Mouse (Mus musculus): ENCODE results near the gene Krt82. TPM values are rescaled to one million over a fixed set of nuclear protein-coding genes. Genes with fewer than 3 reads are reported as not detected.
"Not testable (repeated sequence)": the region's sequence is repeated elsewhere in the genome, so short reads cannot be mapped to it uniquely, and the experiment has no call there.

Gene Krt82
- polyA plus RNA-seq, 1 experiment from 2014 or later: not detected

DNA sequence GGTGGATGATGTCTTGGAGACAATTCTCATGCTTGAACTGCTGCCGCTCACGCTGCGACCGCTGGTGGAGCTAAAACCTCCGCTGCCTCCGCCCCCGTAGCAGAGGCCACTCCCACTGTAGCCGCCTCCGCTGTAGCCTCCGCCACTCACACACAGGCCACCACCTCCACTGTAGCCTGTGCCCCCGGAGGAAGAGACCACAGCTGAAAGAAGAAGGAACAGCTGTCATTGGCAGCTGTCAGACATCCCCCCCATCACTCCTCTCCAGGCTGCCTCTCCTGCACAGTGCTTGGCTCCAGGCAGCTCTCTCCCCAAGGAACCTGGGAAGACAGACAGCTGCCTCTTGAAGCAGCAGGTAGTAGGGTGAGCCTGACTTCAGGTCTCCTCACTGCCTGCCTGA is 2.7 kb upstream of the Krt82 start:
- Histone ChIP-seq H3K27ac (ENCODE audit: poor library complexity, severe bottlenecking) (no peak overlapping the region), H3K4me3 (no peak overlapping the region), H3K9ac (no peak overlapping the region), H3K4me1 (replicated peaks) (peaks cover 7% of the 10 kb centered on the region), H3K9me3 (replicated peaks) (no peaks in the 10 kb centered on the region), H3K27me3 (replicated peaks) (peaks cover 78% of the 10 kb centered on the region), H3K36me3 (no peaks in the 10 kb centered on the region), H3K4me2 (peak overlapping the region; percentile 37)
- ATAC-seq (ENCODE audit: insufficient number of reproducible peaks, low FRiP score): no peak
- WGBS: under 1% methylated on average over 11 of the region's 11 CpGs

GRCm38 (mm10) chr15:101552188-101552587 is 1.7 kb upstream of the Krt82 start:
- Histone ChIP-seq H3K4me1 (replicated peaks) (0 out of 2 replicates have a peak, but pooled peaks cover 5% of the 10 kb centered on the region), H3K27ac (ENCODE audit: poor library complexity, severe bottlenecking) (no peak overlapping the region), H3K9ac (no peak overlapping the region), H3K27me3 (replicated peaks) (peaks cover 78% of the 10 kb centered on the region), H3K4me3 (no peak overlapping the region), H3K9me3 (replicated peaks) (no peaks in the 10 kb centered on the region), H3K4me2 (no peak overlapping the region), H3K36me3 (no peaks in the 10 kb centered on the region)
- WGBS: 77% methylated on average over 8 of the region's 8 CpGs
- ATAC-seq (ENCODE audit: insufficient number of reproducible peaks, low FRiP score): no peak

DNA sequence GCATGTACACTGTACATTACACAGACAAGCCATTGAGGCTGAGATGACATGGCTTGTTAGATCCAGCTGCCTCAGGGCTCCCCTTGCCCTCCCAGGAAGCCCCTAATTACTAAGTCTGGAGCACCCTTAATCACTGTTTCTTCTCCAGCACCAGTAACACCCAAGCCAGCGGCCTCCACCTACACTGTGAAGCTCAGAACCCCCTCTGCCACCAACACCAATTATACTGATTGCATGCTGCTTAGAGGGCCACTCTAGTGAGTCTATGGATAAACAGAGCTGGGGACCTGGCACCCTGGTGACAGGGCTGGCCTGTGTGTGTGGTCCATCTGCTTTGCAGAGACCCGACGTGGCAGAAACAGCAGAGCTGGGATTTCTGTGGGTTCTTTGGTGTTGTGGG is 6.0 kb downstream of the Krt82 start:
- H3K36me3 ChIP-seq: no peaks in the 10 kb centered on the region
- ATAC-seq (ENCODE audit: insufficient number of reproducible peaks, low FRiP score): no peak
- 0 out of 2 replicates have a peak, but pooled peaks cover 4% of the 10 kb centered on the region for H3K4me1 ChIP-seq (replicated peaks)
- 63% methylated on average over 3 of the region's 3 CpGs for WGBS
- no peak overlapping the region for H3K9ac ChIP-seq
- no peak overlapping the region for H3K4me3 ChIP-seq
- H3K27ac ChIP-seq (ENCODE audit: poor library complexity, severe bottlenecking): no peak overlapping the region
- peaks cover 56% of the 10 kb centered on the region for H3K27me3 ChIP-seq (replicated peaks)
- H3K4me2 ChIP-seq: no peak overlapping the region
- H3K9me3 ChIP-seq (replicated peaks): no peaks in the 10 kb centered on the region

DNA sequence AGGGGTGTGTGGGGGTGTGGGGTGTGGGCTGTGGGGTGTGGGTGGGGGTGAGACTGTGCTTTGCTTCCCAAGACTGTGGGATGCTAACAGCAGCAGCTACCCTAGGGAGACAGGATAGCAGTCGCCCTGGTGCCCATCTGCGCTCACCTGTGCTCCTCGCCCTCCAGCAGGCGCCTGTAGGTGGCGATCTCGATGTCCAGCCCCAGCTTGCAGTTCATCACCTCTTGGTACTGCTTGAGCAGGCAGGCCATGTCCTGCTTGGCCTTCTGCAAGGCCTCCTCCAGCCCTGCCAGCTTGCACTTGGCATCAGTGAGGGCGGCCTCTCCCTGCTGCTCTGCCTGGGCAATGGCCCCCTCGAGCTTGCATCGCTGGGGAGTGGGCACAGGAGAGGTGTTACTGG is 7.9 kb downstream of the Krt82 start:
- WGBS: 51% methylated on average over 9 of the region's 9 CpGs
- no peak for ATAC-seq (ENCODE audit: insufficient number of reproducible peaks, low FRiP score)
- H3K4me3 ChIP-seq: no peak overlapping the region
- H3K27ac ChIP-seq (ENCODE audit: poor library complexity, severe bottlenecking): no peak overlapping the region
- H3K9ac ChIP-seq: no peak overlapping the region
- H3K36me3 ChIP-seq: no peaks in the 10 kb centered on the region
- no peaks in the 10 kb centered on the region for H3K9me3 ChIP-seq (replicated peaks)
- H3K4me1 ChIP-seq (replicated peaks): 0 out of 2 replicates have a peak, but pooled peaks cover 4% of the 10 kb centered on the region
- H3K4me2 ChIP-seq: no peak overlapping the region
- H3K27me3 ChIP-seq (replicated peaks): peaks cover 50% of the 10 kb centered on the region

DNA sequence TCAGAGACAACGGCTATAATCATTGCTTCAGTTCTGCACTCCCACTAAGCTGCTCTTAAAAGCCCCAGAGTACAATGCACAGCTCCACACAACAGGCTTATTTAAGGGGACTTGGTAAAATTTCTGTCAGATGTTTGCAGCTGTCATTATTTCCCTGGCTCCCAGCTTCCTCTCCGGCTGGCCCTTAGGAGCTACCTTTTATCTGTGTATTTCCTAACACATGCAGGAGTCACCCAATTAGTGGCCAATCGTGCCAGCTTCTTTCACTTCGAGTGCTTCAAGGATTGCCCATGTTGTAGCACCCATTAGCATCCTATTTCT is 11.9 kb downstream of the Krt82 start:
- ATAC-seq (ENCODE audit: insufficient number of reproducible peaks, low FRiP score): no peak
- H3K27ac ChIP-seq (ENCODE audit: poor library complexity, severe bottlenecking): no peak overlapping the region
- WGBS: 60% methylated on average over 4 of the region's 4 CpGs
- no peak overlapping the region for H3K9ac ChIP-seq
- H3K4me1 ChIP-seq (replicated peaks): 0 out of 2 replicates have a peak, but pooled peaks cover 4% of the 10 kb centered on the region
- H3K27me3 ChIP-seq (replicated peaks): peaks cover 52% of the 10 kb centered on the region
- no peaks in the 10 kb centered on the region for H3K36me3 ChIP-seq
- no peaks in the 10 kb centered on the region for H3K9me3 ChIP-seq (replicated peaks)
- H3K4me3 ChIP-seq: no peak overlapping the region
- H3K4me2 ChIP-seq: no peak overlapping the region

GRCm38 (mm10) chr15:101537864-101538579 is 12.4 kb downstream of the Krt82 start:
- H3K4me3 ChIP-seq: no peak overlapping the region
- H3K9ac ChIP-seq: no peak overlapping the region
- 0 out of 2 replicates have a peak, but pooled peaks cover 4% of the 10 kb centered on the region for H3K4me1 ChIP-seq (replicated peaks)
- 40% methylated on average over 7 of the region's 7 CpGs for WGBS
- no peaks in the 10 kb centered on the region for H3K9me3 ChIP-seq (replicated peaks)
- ATAC-seq (ENCODE audit: insufficient number of reproducible peaks, low FRiP score): no peak
- H3K4me2 ChIP-seq: no peak overlapping the region
- H3K36me3 ChIP-seq: no peaks in the 10 kb centered on the region
- H3K27me3 ChIP-seq (replicated peaks): peaks cover 52% of the 10 kb centered on the region
- no peak overlapping the region for H3K27ac ChIP-seq (ENCODE audit: poor library complexity, severe bottlenecking)

GRCm38 (mm10) chr15:101536054-101536850 is 14.2 kb downstream of the Krt82 start:
- H3K9me3 ChIP-seq (replicated peaks): no peaks in the 10 kb centered on the region
- H3K9ac ChIP-seq: no peak overlapping the region
- 50% methylated on average over 9 of the region's 9 CpGs for WGBS
- no peaks in the 10 kb centered on the region for H3K4me1 ChIP-seq (replicated peaks)
- H3K27ac ChIP-seq (ENCODE audit: poor library complexity, severe bottlenecking): no peak overlapping the region
- peaks cover 47% of the 10 kb centered on the region; the same call in 1 of the 2 replicates for H3K27me3 ChIP-seq (replicated peaks)
- no peak overlapping the region for H3K4me3 ChIP-seq
- no peak for ATAC-seq (ENCODE audit: insufficient number of reproducible peaks, low FRiP score)
- no peaks in the 10 kb centered on the region for H3K36me3 ChIP-seq
- H3K4me2 ChIP-seq: no peak overlapping the region

DNA sequence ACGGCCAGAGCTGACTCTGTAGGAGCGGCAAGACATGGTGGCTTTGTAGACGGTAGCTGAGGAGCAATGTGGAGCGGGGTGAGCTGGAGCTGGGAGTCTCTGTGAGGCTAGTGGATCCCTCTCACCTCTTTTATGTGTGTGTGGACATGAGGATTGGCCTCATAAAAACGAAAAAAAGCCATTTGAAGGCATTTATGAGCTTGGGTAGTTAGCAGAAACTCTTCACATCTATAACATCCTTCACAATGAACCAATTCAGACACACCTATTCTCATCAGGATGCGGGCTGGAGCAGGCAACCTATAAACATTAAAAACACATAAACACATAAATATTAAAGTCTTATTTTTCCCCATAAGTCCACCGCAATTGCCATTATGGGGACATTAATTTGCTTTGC is 17.7 kb downstream of the Krt82 start, which contains the start of gene Krt84:
Gene Krt84 (minus strand): TSS at position 101 of the 400 bp plus-strand sequence.
- H3K27ac ChIP-seq (ENCODE audit: poor library complexity, severe bottlenecking): no peak within 1 kb of the TSS
- no peak within 1 kb of the TSS for H3K4me2 ChIP-seq
- no peak within 1 kb of the TSS for H3K9ac ChIP-seq
- no peak within 1 kb of the TSS for H3K4me3 ChIP-seq
- 81% methylated on average over 7 of the region's 7 CpGs for WGBS
- H3K27me3 ChIP-seq (replicated peaks): peaks cover 35% of the 10 kb centered on the region
- no peaks in the 10 kb centered on the region for H3K9me3 ChIP-seq (replicated peaks)
- no peak for ATAC-seq (ENCODE audit: insufficient number of reproducible peaks, low FRiP score)
- no peaks in the 10 kb centered on the region for H3K4me1 ChIP-seq (replicated peaks)
- H3K36me3 ChIP-seq: no peaks in the 10 kb centered on the region

DNA sequence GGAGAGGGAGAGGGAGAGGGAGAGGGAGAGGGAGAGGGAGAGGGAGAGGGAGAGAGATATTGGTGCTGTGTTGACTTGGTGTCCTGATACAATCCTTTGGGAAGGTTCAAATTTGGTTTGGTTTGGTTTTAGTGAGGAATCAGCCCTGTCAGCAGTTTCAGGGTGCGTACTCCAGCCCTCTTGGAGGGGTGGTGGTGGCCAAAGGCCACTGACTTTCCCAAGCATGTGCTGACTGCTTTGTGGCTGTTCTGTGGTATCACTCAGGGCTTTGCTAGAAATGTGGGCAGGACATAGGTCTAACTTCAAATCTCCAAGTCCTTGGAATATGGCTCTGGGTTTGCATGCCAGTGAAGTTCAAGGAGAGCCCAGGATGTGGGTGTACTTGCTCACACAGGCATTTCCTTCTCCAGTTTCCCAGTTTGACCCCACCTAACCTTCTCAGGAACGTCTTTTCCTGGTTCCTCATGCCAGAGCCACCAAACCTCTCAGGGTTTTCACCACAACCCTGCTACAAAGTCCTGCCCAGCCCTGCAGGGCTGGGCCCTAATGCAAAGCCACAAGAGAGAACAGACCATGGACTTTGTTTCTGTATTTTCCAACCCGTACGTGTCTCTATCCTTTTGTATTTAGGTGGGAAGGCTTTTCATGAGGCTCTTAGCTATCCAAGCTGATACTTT is 27.8 kb downstream of the Krt82 start:
- H3K9ac ChIP-seq: no peak overlapping the region
- no peaks in the 10 kb centered on the region for H3K36me3 ChIP-seq
- no peak overlapping the region for H3K4me2 ChIP-seq
- 71% methylated on average over 4 of the region's 4 CpGs for WGBS
- no peaks in the 10 kb centered on the region for H3K9me3 ChIP-seq (replicated peaks)
- no peaks in the 10 kb centered on the region for H3K4me1 ChIP-seq (replicated peaks)
- peaks cover 56% of the 10 kb centered on the region for H3K27me3 ChIP-seq (replicated peaks)
- no peak overlapping the region for H3K4me3 ChIP-seq
- ATAC-seq (ENCODE audit: insufficient number of reproducible peaks, low FRiP score): no peak
- no peak overlapping the region for H3K27ac ChIP-seq (ENCODE audit: poor library complexity, severe bottlenecking)

- H3K9ac ChIP-seq: no peak overlapping the region
- no peak for ATAC-seq (ENCODE audit: insufficient number of reproducible peaks, low FRiP score)
- WGBS: 14% methylated on average over 2 of the region's 2 CpGs
- H3K4me1 ChIP-seq (replicated peaks): no peaks in the 10 kb centered on the region
- no peak overlapping the region for H3K4me3 ChIP-seq
- H3K27ac ChIP-seq (ENCODE audit: poor library complexity, severe bottlenecking): no peak overlapping the region
- H3K27me3 ChIP-seq (replicated peaks): peaks cover 36% of the 10 kb centered on the region
- H3K4me2 ChIP-seq: no peak overlapping the region
- no peaks in the 10 kb centered on the region for H3K36me3 ChIP-seq
- no peaks in the 10 kb centered on the region; the same call in 1 of the 2 replicates for H3K9me3 ChIP-seq (replicated peaks)
These were observed 30.7 kb downstream of the Krt82 start for GRCm38 (mm10) chr15:101519792-101520191.

DNA sequence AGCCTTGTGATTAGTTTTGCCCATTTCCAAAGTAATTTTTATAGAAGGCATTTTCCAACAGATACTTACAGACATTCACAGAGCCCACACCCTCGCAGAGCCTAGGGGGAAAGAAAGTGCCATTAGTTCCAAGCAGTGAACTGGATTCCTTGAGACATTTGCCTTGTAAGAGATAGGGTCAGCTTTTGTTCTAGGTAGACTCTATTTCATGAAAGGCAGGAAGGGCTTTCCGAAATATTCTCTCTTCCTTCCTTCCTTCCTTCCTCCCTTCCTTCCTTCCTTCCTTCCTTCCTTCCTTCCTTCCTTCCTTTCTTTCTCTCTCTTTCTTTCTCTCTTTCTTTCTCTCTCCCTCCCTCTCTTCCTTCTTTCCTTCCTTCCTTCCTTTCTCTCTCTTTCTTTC is 33.3 kb downstream of the Krt82 start, which contains the start of gene Gm49425:
Gene Gm49425 (minus strand): TSS at position 101 of the 400 bp plus-strand sequence.
- not testable (repeated sequence) for H3K9me3 ChIP-seq (replicated peaks); H3K4me3 ChIP-seq; H3K9ac ChIP-seq; H3K4me1 ChIP-seq (replicated peaks); H3K27ac ChIP-seq (ENCODE audit: poor library complexity, severe bottlenecking); ATAC-seq (ENCODE audit: insufficient number of reproducible peaks, low FRiP score); H3K4me2 ChIP-seq; H3K36me3 ChIP-seq
- WGBS: 73% methylated on average over 2 of the region's 2 CpGs
- peaks cover 27% of the 10 kb centered on the region for H3K27me3 ChIP-seq (replicated peaks)
